Comparison of ENCODE assay signal across 12 mouse cellular contexts in genomic region chr9:56032219-56032618, GRCm38 (mm10). TPM values are rescaled to one million over a fixed set of nuclear protein-coding genes. Genes with fewer than 3 reads are reported as not detected.
"Had no signal": no experiment of that assay in that cellular context is flagged by ENCODE, and none has a peak within 500 bp of the region (broad histone marks: within the 10 kb centered on the region; RNA-seq: fewer than 3 reads in every experiment).

No protein-coding gene starts in this region.

- DNase-seq: kidney, adult 8-10 months; kidney, postnatal 36 days; layer of hippocampus, adult 9-11 months; layer of hippocampus, postnatal 36 days; liver; liver, embryonic 13.5 days; liver, postnatal 0 days; midbrain, embryonic 14.5 days; right cerebral cortex, adult 18-20 months had no signal

RNA-seq across cellular contexts. Expression of gene 4930563M21Rik, which starts 21.9 kb away (rescaled TPM):
- total RNA-seq: layer of hippocampus, adult 18-20 months; layer of hippocampus, postnatal 36 days; left cerebral cortex, postnatal 36 days; megakaryocyte, adult 5-6 weeks had no signal
